Mouse (Mus musculus) gastrocnemius, postnatal 25 days (tissue): ENCODE data around the gene Pptc7. TPM values are rescaled to one million over a fixed set of nuclear protein-coding genes. Genes with fewer than 3 reads are reported as not detected.

Source experiments
- DNase-seq: peaks from one replicate; pipeline ENCODE4 v3.0.0; 2022
- long read RNA-seq, 2 experiments: library from polyadenylated mRNA; stranded (forward); transcript quantifications; one replicate each; pipeline ENCODE4 v2.0.0; 2021
- total RNA-seq, 2 experiments: library from RNA; stranded (reverse); gene quantifications; 1 replicate in 1 of 2; 2 replicates in 1 of 2; pipeline ENCODE4 v1.2.3; 2021

Pptc7 gene
- total RNA-seq = 10 to 100 TPM; 78.9 to 87.0 TPM
- long read RNA-seq, experiment 1, full-length matches to known transcripts = 5 of 38 reads
- long read RNA-seq, experiment 1, partial matches to known transcripts = 1 of 38 reads
- long read RNA-seq, experiment 1, other reads (novel, unspliced or antisense) = 32 of 38 reads
- long read RNA-seq, experiment 2, full-length matches to known transcripts = 5 of 47 reads
- long read RNA-seq, experiment 2, partial matches to known transcripts = 35 of 47 reads
- long read RNA-seq, experiment 2, other reads (novel, unspliced or antisense) = 7 of 47 reads

DNA sequence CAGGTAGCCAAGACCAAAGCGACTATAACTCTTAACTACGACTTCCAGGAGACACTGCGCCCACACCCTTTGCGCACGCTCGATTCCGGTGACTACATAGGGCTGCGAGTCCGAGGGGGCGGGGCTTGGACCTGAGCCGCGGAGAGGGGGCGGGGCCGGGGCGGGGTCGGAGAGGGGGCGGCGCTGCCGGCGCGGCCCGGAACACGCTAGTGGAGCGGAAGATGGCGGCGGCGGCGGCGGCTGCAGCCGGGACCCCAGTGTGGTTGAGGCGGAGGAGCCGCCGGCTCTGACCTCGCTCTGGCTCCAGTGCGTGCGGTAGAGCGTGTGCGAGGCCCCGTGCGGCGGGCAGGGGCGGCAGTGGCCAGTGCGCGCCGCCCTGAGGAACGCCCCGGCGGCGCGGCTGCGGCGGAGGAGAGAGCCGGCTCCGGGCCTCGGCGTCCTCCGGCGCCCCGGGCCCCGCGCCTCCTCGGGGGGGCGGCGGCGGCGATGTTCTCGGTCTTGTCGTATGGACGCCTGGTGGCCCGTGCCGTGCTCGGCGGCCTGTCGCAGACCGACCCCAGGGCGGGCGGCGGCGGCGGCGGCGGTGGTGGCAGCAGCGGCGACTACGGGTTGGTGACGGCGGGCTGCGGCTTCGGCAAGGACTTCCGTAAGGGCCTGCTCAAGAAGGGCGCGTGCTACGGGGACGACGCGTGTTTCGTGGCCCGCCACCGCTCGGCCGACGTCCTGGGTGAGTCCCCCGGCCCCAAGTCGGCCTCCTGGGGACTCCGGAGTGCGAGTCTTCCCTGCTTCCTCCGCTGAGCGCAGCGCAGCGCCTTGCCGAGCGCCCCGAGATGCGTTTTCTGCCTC lies at the start of gene Pptc7:
Gene Pptc7, plus strand, starts transcription at position 183 of the 846 bp plus-strand sequence.
- DNase-seq = peak; percentile 93

DNA sequence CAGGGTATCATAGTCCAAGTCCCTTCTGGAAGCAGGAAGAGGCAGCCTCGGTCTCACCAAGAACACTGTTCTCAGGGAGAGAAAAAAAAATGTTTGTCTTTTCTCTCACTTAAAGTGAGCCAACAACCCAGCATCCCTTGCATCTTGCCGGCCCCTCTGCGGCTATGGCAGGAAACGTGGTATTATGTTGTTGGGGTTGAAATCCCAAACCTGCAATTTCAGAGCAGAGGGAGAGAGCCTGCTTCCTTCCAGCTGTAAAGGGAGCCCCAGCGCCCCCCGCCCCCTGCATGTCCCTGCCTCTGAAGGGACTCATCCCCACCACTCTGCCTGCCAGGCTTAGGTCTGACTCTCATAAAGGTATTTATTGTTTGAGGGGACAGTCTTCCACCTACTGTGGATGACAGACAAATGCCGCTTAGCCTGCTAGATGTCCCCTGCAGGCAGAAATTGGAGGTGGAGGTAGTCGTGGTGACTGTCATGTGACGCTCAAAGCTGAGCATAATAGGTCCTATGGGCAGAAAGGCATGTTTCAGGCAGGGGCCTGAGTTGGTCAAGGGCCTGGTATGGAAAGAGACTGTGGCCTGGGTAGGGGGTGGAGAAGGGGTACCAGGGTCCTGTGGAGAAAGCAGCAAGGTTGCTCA lies 48.8 kb upstream of the Pptc7 start:
- no peak for DNase-seq

- DNase-seq = no peak
Measured at GRCm38 (mm10) chr5:122237200-122237599, 47.0 kb upstream of the Pptc7 start.

DNA sequence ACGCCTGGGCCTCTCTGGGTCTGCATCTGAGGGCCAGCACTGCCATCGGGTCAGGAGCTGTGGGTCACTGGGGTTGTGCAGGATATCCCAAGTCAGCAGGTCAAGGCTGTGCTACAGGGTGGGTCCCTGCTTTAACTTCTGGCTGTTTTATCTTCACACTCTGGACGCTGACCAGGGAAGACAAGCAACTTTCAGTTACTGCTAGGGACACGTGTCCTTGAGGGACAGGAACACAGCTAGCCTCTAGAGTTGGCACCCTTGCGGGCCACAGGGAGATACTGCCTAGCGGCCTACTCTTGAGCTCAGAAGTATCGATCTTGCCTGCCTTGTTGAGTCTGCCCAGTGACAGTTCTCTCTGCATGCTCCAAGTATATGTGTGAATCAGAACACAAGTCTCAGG lies 44.5 kb upstream of the Pptc7 start:
- DNase-seq = no peak

GRCm38 (mm10) chr5:122240521-122240920 lies 43.6 kb upstream of the Pptc7 start:
- DNase-seq = no peak

DNA sequence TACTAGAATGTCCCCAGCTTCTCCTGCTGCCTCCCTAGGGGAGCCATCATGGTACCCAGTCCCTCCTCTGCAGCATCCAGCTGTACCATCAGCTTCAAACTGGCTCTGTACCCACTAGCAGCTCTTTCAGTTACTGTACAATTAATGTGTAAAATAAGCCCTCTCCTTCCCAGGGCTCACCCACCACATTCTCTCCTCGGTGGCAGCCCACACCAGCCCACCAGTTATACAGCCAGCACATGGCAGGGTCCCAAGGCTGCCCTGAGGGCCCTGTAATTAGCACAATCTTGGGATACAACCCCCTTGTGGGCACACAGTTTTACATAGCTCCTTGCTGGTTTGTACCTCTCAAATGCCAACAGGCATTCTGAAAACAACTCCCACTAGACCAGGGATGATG lies 43.2 kb upstream of the Pptc7 start:
- DNase-seq = no peak

DNA sequence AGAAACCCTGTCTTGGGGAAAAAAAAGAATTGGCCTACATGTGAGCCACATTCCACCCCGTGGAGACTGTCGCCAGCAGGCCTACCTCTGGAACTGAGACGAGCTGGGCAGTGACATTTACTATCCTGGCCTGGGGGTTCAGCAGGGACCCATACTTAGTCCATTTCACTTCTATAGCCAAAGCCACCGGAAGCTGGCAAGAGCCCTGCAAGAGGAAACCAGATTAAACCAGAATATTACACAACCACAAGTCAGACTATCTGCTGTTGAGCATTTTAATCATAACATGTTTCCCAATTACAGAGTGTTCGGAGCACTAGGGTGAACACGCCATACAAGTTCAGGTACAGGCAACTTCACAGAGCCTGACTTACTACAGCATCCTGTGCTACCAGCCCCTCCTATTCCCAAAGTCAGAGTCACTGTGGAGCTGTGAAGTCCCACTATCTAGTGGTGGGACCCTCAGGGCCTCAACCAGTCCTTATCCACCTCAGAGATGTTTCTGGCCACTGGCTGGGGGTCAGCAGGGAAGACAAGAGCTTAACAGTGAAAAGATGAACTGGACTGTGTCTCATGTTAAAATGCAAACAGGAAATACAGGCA lies 41.5 kb upstream of the Pptc7 start:
- no peak for DNase-seq

DNA sequence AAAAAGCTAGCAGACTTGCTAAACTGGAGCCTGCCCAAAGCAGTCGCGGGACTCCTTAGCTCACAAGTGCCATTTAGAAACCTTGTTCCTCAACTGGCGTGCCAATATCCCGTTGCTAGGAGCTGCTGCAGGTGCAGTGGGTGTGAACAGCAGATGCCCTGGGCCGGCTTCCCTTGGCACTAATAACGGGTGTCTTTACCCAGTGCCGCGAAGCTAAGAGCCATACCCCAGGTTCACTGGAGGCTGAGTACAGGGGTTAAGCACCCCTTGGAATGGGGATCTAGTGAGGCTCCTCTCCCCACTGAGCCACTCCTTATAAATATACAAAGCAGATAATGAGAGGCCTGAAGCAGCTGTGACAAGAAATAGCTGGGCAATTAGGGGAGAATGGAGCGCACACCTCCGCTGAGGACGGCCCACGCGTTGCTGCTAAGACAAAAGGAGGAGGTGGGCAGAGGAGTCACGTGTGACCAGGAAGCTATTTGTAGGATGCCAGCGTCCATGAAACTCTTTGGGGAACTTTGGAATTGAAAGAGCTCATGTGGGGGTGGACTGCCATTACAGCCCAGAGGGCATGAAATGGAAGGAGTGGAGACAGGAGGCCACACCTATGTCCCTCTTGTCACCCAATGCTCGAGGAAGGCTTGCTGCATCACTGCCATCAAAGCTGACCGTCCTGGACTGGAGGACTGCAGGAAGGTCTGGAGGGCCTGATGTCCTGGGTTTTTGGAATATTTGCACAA lies 40.2 kb upstream of the Pptc7 start:
- no peak for DNase-seq

- no peak for DNase-seq
Measured at GRCm38 (mm10) chr5:122245186-122245585, 39.0 kb upstream of the Pptc7 start.

DNA sequence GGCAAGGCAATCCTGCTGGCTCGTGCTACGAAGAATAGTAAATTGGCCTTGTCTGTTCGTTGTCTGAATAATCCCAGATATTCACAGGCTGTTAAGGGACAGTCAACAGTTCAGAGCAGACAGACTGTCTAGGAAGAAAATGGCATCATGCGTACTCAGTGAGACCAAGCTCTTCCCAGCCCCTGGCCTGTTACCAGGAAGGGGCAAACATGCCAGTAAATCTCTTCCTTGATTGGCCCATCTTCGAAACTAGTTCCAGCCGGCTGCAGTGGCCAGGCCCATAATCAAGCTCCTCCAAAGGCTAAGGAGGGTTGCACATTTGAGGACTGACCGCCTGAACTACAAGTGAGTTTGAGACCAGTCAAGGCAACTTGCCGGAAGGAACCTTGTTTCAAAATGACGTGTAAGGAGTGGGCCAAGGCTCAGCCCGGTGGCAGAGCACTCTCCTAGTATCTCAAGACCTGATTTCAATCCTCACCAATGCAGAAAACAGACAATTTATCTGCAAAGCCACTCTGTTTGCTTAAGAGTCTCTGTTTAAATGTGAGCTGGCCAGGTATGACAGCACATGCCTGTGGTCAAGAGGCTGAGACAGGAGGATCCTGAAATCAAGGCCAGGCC lies 37.5 kb upstream of the Pptc7 start:
- no peak for DNase-seq

GRCm38 (mm10) chr5:122247529-122247928 lies 36.6 kb upstream of the Pptc7 start:
- DNase-seq = no peak

GRCm38 (mm10) chr5:122247934-122248333 lies 36.2 kb upstream of the Pptc7 start:
- DNase-seq = no peak

- DNase-seq = no peak
Measured at GRCm38 (mm10) chr5:122249281-122249680, 34.9 kb upstream of the Pptc7 start.

- DNase-seq = no peak
Measured at GRCm38 (mm10) chr5:122251895-122252606, 32.1 kb upstream of the Pptc7 start.

DNA sequence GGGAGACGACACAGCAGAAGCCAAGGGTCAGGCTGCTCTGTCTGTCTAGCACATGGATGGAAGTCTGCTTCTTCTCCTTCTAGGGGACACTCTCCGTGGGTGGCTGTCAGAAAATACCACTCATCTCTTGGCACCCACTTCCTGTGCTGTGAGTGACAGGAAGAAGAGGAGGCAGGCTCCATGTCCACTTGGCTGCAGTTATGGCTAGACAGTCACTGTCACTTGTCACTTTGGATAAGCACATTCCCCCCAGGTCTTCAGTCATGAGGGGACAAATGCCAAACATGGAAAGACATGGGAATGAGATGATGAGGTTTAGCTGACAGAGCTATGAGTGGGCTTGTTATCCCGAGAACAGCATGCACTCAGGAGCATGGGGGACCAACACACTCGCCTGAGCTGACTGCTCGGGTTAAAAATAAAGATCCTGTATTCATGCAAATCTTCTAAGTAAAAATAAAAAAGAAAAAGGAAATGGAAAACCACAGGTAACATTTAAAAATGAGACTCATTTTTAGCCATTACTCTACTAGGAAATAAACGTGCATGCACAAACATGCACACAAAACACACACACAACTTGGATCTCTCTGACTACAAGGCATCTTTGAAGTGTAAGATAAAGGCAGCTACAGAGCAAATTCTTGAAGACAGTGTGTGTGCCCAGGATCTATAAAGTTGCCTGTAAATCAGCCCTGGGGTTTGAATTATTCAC lies 26.0 kb upstream of the Pptc7 start:
- DNase-seq = no peak

GRCm38 (mm10) chr5:122262104-122262503 lies 22.1 kb upstream of the Pptc7 start:
- DNase-seq = no peak

DNA sequence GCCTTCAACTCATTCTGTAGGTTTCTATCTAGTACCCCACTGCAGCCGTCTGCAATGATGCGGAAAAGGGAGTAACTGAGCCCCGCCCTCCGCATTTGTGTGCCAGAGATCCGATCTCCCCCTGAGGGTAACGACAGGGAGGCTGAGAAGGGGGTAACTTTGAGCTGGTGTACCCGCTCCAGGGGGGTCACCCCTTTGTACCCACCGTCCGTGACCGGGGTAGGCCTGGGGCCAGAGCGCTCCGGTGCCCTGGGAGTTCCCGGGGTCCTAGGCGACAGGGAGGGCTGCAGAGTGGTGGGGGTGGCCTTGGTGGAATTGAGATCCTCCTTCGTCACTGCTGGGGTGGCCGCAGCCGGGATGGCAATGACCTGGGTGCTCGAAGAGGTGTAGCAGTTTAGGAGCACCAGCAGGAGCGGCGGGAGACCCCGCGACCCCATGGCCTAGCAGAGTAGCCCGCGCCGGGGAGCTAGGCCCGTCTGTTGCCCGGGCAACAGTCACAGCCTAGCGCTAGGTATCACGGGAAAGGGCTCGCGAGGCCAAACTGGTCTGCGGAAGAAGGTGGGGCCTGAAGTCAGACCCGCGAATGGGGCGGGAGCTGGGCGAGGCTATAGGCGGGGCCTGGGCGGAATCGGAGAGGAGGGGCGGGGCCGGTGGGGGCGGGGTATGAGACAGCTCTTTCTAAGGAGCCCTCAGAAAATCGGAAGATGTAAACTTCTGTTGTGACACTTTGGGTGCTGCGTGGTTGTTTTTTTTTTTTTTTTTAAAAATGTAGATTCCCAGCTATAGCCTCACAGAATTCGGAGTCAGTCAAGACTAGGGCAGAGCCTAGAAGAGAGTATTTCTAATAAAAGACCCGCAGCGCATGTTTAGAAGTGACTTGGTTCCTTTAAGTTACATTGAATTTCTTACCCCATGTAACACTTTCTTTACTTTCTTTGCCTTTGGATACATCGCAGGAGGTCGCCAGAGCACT lies 19.9 kb upstream of the Pptc7 start, which contains the start of gene Tctn1:
Gene Tctn1, minus strand, starts transcription at position 528 of the 973 bp plus-strand sequence.
- DNase-seq = peak; percentile 92

- DNase-seq = no peak
Measured at GRCm38 (mm10) chr5:122265187-122265586, 19.0 kb upstream of the Pptc7 start.

DNA sequence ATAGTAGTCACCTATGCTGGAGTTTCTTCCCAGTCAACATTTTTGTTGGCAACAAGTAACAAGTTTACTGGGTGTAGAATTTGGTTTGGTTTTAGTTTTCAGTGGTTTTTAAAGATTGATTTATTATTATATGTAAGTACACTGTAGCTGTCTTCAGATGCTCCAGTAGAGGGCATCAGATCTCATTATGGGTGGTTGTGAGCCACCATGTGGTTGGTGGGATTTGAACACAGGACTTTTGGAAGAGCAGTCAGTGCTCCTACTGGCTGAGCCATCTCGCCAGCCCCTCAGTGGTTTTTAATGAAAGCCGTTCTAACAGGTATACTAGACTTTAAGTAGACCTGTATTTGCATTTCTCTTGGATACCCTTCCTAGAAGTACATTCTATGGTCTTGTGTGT lies 18.2 kb upstream of the Pptc7 start:
- no peak for DNase-seq
